Mouse (Mus musculus) spleen, postnatal 4 days (tissue): ENCODE results near the gene Krt27.

Experiments
- DNase-seq, 2 experiments: peaks; one replicate each; pipeline ENCODE4 v3.0.0; 2022; ENCODE audit warnings: low spot score in 2 of 2

Krt27 gene

DNA sequence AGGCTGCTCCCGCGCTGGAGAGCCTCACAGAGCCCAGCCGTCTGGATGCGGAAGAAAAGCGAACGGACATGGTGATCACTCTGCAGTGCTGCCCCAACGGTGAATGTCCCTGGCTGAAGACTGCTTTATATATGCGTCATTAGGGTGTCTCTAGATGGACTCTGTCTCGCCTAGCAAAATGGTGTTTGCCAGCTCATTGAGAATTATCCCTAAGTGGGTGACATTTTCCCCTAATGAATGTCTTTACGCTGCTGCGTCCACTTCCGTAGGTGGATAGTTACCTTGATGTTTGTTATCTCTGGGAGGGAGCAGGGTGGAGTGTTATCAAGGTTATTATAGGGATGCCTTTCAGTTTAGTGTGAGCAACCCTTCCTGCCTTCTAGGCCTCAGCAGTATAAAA lies at the start of gene Krt27:
Krt27 (minus strand) TSS at position 101 of the 400 bp plus-strand sequence.
- DNase-seq, result no peak

- DNase-seq, result no peak
Measured at GRCm38 (mm10) chr11:99399956-99400549, 49.1 kb upstream of the Krt27 start.

GRCm38 (mm10) chr11:99398832-99399231 lies 47.9 kb upstream of the Krt27 start:
- DNase-seq, result no peak

DNA sequence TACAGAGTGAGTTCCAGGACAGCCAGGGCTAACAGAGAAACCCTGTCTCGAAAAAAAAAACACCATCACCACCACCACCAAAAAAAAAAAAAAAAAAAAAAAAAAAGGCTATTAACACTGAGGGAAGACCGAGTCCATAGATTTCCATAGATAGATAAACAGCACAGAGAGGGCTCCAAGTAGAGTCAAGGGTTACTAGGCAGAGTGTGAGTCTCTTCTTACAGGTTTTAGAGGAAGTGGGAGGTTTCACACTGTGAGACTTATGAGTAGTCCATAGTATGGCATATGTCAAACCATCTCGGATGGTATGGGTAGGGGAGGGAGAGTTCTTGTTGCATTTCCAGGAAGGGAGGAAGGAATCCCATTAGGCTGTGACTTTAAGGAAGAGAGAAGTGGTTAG lies 47.2 kb upstream of the Krt27 start:
- DNase-seq, result no peak

- no peak for DNase-seq
Measured at GRCm38 (mm10) chr11:99396661-99397060, 45.8 kb upstream of the Krt27 start.

- no peak for DNase-seq
Measured at GRCm38 (mm10) chr11:99396034-99396433, 45.1 kb upstream of the Krt27 start.

DNA sequence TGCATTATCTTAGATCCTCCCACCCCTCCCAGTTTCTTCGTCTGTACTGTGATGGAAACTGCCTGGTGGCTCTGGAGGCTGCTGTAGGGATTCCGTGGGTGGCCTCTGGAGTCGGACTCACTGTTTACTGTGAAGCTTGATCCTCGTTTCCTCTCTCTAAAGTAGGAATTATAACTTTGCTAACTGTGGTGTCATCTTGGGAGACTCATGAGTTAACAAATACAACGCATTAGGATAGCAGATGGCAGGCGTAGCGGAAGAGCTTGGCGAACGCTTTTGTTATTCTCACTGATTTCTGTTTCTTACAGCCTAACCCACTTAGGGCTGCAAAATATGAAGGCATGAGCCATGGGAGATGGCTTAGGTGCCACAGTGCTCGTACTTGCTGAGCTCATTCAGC lies 41.6 kb upstream of the Krt27 start:
- no peak for DNase-seq

DNA sequence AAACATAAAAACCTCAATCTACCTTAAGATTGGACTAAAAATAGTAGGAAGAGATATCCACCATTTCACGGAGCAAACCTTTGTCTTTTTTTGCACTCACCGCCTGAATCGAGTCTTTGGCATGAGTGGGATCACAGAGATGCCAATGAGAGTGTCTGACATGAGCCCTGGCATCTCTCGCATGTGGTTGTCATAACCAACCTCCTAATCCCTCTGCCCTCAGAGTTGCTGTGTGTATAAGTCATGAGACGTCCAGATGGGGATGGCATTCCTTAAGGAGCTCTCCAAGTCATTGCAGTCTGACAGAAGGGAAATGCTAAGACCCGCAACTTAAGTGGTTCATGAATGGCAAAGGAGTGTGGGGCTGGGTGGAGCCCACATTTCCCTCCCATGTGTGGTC lies 40.5 kb upstream of the Krt27 start:
- no peak for DNase-seq

DNA sequence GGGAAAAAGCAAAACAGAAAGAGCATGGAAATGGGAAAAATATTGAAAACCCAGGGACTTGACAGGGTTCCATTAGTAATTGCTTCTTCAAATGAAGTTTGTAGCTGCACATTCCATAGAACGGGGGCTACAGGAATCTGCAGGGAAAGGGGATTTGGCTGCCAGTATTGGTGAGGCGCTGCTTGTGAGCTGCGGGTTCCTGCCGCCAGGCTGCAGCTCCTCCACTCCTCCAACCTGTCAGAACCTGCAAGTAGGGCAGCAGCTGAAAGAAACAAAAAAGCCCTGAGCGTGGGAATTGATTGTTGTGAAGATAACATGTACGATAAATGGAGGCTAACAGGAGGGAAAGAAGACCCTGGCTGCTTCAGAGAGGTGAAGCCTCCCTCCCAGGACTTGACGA lies 40.0 kb upstream of the Krt27 start:
- no peak for DNase-seq

- no peak for DNase-seq
Measured at GRCm38 (mm10) chr11:99389264-99389663, 38.4 kb upstream of the Krt27 start, which contains the start of gene Krt10. TSS of gene Krt10 (minus strand) at chr11:99389364.

DNA sequence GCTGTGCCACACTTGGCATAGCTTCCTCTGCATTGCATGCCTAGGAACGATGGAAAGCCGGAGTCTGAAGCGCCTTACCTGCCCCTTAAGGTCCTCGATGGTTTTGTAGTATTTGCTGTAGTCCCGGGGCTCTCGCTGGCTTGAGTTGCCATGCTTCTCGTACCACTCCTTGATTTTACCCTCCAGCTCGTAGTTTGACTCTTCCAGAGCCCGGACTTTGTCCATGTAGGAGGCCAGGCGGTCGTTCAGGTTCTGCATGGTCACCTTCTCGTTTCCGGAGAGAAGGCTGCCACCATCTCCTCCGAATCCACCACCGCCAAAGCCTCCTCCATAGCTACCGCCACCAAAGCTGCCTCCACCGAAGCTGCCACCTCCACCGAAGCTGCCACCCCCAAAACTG lies 37.8 kb upstream of the Krt27 start:
- DNase-seq, result no peak

DNA sequence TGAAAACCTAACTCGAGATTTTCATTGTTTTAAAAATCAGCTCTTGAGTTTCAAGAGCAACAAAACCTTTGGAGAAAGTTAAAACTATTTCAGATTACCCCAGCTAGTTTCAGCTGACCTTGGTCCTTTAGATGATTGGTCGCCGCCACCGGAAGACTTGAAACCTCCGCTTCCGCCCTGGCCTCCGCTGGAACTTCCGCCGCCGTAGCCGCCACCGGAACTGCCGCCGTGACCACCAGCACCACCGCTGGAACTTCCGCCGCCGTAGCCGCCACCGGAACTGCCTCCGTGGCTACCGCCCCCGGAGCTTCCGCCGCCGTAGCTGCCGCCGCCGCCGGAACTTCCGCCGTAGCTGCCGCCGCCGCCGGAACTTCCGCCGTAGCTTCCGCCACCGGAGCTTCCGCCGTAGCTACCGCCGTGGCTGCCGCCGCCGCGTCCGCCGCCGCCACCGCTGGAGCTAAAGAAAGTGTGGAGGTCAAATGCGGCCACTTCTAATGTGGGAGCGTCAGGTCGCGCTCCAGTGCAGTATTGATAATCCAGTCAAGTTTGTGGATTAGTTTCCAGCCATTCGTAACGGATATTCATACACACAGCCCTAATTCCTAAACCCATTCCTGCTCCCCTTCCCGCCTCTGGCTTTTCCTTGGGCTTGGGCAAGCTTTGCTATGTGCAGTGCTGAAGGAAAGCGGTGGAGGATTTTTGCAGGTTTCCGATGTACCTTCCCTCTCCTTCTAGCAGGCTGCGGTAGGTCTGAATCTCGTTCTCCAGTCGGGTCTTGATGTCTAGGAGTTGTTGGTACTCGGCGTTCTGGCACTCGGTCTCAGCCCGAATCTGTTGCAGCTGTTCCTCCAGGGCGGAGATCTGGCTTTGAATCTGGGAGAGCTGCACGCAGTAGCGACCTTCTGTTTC lies 35.2 kb upstream of the Krt27 start:
- peak; percentile 76 to 88 for DNase-seq

DNA sequence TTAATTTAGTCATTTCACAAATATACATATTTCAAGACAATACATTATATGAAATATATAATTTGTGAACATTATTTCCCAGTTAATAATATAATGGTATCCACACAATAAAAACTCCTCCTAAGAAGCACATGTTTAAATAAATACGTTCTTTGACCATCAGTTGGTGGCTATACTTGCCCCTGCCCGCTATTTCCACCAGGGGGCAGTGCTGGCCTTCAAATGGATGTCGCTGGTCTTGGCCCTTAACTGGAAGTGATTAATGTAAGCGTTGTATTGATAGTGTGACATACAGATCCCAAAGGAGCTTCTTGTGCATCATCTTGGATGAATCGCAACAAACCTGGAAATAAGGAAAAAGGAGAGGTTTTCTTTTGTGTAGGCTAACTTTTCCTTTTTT lies 28.7 kb upstream of the Krt27 start:
- peak; percentile 58 to 81 for DNase-seq

- no peak for DNase-seq
Measured at GRCm38 (mm10) chr11:99374803-99375202, 23.9 kb upstream of the Krt27 start, which contains the start of gene Krt28. TSS of gene Krt28 (minus strand) at chr11:99374903.

DNA sequence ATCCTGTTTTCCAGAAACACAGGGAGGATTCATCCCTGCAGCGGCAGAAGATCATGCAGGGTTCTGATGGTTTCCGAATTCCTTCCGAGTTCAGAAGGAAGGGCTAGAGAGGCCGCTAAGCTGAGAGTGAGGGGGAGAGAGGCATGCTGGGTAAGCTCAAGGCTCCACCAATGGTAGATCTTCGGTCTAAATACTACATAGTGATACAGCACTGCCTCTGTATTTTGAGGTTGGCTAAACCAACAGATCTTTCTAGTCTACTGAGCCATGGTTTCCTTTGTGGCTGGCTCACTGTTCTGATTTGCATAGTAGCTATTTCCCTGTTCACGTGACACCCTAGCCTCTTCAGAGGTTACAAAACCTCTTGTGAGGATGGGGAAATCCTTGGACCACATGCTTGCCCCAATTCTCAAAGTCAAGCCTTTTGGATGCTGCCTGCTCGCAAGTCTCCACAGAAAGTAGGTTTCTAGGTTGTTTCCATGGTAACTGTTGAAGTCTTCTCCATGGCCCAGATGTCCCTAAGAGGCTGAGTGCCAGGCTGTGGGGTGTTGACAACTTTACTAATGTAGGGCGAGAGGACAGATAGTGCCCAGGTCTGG lies 19.0 kb upstream of the Krt27 start:
- DNase-seq, result no peak

DNA sequence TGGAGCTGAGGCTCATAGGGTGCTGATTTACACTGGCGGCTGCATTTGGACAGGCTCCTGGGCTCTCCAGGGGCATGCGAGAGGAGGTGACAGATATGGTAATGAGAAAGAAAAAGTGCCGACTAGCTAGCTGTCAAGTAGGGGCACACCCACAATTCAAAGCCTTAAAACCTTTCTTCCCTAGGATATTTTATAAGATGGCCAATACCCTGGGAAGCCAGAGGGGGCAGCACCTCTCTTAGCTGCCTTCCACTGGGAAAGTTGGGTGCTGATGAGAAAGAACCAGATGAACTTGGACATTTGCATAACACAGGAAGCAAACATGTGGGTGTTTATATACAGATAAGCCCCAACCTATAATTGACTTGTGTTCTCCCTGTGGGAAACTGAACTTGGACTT lies 18.3 kb upstream of the Krt27 start:
- DNase-seq, result no peak

DNA sequence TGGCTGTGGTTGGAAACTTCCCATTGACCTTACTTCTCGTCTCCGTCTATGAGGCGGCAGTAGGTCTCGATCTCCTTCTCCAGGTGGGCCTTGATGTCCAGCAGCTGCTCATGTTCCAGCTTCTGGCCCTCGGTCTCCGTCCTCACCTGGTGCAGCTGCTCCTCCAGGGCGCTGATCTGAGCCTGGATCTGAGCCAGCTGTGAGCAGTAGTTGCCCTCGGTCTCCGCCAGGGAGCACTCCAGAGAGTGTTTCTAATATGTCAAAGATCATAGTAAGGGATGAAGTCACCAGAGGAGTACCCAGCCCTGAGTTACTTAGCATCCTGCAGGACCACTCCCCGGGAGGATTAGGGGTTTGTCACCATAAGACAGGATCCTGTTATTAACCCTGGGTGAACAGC lies 15.9 kb upstream of the Krt27 start:
- DNase-seq, result no peak

DNA sequence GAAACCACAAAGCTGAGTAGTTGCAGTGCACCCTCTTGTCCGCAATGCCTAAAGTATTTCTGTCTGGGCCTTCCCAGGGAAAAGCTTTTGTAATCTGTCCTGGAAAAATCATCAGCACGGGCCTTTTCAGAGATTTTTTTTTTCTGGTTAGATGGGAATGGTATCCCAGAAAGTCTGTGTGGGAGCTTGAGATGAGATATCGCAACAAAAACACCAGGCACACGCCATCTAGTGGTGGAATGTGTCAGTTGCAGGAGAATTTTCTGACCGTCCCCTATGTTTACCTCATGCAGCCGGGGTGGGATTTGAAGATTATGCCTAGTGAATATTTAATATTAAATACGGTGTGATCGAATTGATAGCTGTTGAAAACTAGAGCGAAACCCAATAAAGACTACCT lies 13.5 kb upstream of the Krt27 start:
- no peak for DNase-seq

DNA sequence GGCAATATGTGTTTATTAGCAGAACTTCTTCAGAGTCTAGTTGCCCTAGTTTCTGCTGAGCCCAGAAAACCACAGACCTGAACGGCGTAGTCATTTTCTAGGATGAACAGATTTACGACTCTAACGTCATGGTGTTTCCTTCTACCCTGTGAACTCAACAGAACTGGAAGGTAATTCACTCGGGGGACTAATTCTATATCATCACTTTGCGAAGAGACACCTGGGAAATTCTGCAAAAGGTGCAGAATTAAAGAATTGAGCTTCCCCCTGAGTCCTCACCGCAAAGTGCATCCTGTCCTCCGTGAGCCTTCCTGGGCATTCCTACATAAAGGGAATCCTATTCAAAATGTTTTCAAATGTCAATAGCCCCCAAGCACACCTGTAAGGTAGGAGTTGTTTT lies 10.5 kb upstream of the Krt27 start:
- DNase-seq, result no peak

- no peak for DNase-seq
Measured at GRCm38 (mm10) chr11:99339299-99339847, 11.5 kb downstream of the Krt27 start.

DNA sequence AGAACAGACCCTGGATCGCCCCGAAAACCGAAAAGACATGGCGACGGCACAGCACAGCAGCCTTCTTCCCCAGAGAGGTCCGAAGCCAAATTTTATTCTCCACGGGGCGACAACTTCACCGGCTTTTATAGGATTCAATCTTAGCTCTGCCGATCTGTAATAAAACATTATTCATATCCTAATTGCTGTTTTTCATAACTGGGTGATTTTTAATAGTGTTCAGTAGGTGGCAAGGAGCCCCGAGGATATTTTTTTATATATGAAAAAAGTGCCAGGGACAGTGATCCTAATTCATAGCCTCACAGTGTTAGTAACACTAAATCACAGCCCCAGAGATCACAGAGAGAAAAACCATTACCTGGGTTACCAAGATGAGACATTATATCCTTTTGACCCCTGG lies 13.0 kb downstream of the Krt27 start, which contains the start of gene Krt26:
Krt26 (minus strand) TSS at position 101 of the 400 bp plus-strand sequence.
- no peak for DNase-seq

DNA sequence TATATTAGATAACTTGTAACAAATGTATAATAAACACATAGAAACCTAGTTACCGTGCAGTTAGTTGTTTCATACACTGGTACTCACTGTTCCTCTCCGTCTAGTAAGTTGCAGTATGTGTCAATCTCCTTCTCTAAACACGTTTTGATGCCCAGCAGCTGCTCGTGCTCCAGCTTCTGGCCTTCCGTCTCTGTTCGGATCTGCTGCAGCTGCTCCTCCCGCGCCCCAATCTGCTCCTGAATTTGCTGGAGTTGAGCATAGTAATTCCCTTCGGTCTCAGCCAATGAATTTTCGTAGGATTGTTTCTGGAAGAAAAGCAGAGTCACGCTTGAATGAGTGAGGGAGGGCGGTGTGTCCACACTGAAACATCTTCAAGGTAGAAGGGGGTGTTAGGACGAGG lies 17.5 kb downstream of the Krt27 start:
- DNase-seq, result no peak
